Mouse (Mus musculus) CD4-positive, CD25-positive, alpha-beta regulatory T cell, adult 2 months (primary cell): ENCODE results near the gene Susd1.
A peak's percentile ranks its signal among the peaks of the same experiment; 100 is the strongest.

Experiments used
- DNase-seq: peaks from one replicate; pipeline ENCODE4 v3.0.0-alpha.2; 2012; ENCODE audit warnings: low read depth, low spot score

Susd1 gene

GRCm38 (mm10) chr4:59381007-59381743, 57.3 kb downstream of the Susd1 start:
- no peak for DNase-seq

- DNase-seq, result no peak
Measured at GRCm38 (mm10) chr4:59380478-59380877, 58.0 kb downstream of the Susd1 start.

- DNase-seq, result no peak
Measured at GRCm38 (mm10) chr4:59379876-59380275, 58.6 kb downstream of the Susd1 start.

DNA sequence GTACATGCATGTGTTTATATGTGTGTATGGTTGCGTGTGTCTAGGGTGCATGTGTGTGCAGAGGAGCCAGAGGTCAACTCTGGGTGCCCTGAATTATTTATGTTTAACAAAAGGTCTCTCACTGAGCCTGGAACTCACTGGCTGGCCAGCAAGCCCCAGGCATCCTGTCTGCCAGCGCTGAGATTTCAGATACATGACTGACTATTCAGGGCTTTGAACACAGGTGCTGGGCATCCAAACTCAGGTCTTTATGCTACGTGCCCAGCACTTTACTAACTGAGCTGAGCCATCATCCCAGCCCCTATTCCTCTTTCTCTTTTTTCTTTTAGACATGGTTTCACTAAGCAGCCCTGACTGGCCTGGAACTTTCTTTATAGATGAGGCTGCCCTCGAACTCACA, 59.8 kb downstream of the Susd1 start:
- DNase-seq, result no peak

GRCm38 (mm10) chr4:59374271-59374938, 64.0 kb downstream of the Susd1 start:
- DNase-seq, result no peak

- peak; percentile 22 for DNase-seq
Measured at GRCm38 (mm10) chr4:59372546-59373157, 65.8 kb downstream of the Susd1 start.

- no peak for DNase-seq
Measured at GRCm38 (mm10) chr4:59371910-59372309, 66.5 kb downstream of the Susd1 start.

- DNase-seq, result no peak
Measured at GRCm38 (mm10) chr4:59369941-59370340, 68.5 kb downstream of the Susd1 start.

- no peak for DNase-seq
Measured at GRCm38 (mm10) chr4:59368118-59368517, 70.3 kb downstream of the Susd1 start.

DNA sequence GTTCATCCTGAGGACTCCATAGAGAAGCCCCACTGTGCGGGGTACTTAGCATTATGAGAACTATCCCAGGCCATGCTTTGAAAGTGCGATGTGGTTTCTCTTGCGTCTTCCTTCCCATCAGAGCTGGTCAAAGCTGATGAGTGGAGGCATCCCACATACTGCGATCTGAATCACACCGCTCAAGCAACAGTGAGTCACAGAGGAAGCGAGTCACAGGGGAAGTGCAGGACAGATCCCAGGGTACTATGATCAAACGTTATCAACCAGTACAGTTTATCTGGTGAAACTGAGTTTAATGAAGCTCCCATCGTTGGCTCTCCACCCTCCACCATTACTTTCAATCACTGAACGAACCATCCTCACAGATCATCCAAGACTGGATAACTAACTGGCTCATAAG, 72.2 kb downstream of the Susd1 start:
- DNase-seq, result no peak

- DNase-seq, result no peak
Measured at GRCm38 (mm10) chr4:59365571-59365970, 72.9 kb downstream of the Susd1 start.

DNA sequence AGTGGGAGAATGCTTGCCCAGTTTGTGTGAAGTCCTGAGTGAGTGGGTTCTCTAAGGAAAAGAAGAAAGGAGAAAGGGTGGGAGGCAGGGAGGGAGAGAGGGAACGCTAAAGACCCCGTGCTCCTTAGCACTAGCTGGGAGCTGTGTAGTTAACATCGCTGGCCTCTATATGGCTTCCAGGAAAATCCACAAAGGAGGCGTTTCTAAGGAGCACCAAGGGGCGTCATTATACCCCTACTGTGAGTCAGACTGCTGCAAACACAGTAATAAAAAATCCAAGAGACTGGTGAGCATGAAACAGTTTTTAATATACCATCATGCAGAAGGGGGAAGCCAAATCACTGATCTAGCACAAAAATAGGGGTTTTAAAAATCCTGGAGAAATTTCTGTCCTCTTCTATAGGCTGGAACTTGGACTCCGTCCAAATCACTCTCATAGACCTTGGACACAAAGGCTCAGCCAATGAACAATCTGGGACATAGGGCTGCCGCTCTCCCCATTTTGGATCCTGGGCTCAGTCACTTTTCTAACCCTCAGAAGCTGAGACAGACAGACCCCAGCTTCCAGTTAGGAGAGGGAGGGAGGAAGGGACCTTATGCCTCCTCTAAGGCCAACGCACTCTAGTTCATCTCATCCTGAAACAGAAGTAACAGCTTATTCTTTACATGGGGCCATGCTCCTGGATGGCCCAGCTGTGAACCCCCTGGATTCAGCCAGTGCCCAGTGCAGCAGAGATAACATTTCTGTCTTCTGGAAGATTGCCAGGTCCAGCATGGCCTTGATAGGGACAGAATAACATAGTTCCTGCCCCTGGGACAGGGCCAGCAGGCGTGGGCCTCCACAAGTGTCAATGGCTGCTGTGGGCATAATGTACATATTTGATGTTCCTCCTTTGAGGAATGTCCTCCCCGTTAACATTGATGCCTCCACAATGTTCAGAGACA, 73.9 kb downstream of the Susd1 start:
- no peak for DNase-seq

DNA sequence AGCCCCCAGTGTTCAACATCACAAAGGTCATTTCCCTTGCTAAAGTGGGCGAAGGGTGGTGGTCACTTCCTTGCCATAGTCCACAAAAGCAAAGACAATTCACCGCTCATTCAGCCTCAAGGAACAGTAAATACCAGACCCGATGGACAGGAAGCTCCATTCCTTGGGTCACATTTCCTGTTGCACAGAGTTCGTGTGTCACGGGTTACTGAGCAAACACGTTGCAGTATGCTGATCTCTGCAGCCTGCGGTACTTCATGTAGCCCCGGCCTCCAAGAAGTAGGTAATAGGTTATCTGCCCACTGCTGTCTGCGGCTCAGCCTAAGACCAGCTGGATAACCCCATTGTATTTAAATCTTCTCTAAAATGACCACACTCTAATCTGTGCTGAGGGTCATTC, 75.4 kb downstream of the Susd1 start:
- DNase-seq, result no peak

DNA sequence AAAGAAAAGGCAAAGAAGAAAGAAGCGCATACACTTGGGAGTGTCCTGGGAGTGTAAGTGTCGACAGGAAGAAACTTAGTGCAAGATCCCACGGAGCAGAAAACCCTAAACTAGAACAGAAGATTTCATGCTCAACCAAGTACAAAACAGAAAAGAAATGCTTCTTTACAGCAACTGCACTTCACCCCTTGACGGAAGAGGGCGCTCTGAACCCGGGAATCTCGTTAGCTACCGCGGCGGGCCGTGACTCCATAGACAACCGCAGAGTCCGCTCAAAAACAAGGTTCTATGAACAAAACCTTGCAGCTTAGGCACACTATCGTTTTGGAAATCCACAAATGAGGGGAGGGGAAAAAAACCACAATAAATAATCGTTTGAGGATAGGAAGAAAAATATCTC, 77.7 kb downstream of the Susd1 start:
- peak; percentile 87 for DNase-seq

DNA sequence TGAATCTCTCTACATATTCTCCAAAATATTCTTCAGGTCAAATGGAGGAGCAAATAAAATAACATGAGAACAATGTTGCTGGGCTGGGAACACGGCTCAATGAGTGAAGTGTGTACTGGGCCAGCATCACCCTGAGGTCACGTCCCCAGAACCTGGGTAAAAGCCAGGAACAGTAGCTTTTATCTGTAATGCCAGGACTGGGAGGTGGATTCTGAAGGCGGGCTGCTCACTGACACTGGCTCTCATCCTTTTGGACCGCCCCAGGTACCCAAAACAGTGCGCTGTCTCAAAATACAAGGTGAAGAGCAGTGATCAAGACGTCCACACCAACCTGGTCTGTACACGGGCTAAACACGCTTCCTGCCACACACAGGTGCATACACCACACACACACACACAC, 78.5 kb downstream of the Susd1 start:
- no peak for DNase-seq

DNA sequence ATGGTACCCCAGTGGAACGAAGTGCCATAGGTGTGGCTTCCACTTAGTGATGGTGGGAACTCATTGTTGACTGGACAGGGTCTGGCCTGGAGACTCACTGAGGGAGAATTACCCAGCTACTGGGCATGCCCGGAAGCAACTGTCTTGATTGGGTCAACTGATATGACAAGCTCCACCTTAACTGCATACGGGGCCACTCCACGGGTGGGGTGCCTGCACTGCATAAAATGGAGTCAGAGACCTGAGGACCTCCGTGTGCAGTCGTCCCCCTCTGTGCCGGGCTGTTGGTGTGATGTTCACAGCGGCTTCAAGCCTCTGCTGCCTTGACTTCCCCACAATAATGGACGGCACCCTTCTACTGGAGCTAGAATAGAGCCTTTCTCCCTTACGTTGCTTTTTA, 79.5 kb downstream of the Susd1 start:
- DNase-seq, result no peak

- DNase-seq, result peak; percentile 18
Measured at GRCm38 (mm10) chr4:59355421-59355820, 83.0 kb downstream of the Susd1 start.

- no peak for DNase-seq
Measured at GRCm38 (mm10) chr4:59354666-59355065, 83.8 kb downstream of the Susd1 start.

- no peak for DNase-seq
Measured at GRCm38 (mm10) chr4:59351938-59352337, 86.5 kb downstream of the Susd1 start.

- DNase-seq, result no peak
Measured at GRCm38 (mm10) chr4:59350354-59350753, 88.1 kb downstream of the Susd1 start.

- no peak for DNase-seq
Measured at GRCm38 (mm10) chr4:59349425-59350185, 88.8 kb downstream of the Susd1 start.
